Mouse (Mus musculus): Measurements from ENCODE around the gene Gm11555. TPM values are rescaled to one million over a fixed set of nuclear protein-coding genes. Genes with fewer than 3 reads are reported as not detected.
"Not testable (repeated sequence)": the region's sequence is repeated elsewhere in the genome, so short reads cannot be mapped to it uniquely, and the experiment has no call there.

Gm11555 gene
- not detected in 2 replicates for total RNA-seq (2012; rRNA removed)

DNA sequence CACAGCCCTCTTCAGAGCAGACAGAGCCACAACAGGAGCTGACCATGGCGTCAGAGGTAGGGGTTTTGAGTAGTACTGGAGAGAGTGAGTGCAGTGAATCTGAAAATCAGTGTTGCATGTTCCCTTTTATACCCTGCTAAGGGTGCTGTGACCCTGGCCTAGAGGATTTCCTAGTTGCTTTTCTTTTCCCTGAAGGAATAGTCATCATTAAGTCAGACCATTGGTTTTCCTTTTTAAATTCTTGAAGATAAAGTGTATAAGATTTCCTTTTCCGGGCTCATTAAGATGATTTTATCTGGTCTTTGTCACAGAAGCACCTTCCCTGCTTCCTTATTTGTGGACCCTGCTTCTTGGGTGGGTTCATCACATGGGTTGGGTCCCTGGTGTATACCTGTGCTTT is at the start of gene Gm11555:
Gene Gm11555 (minus strand): TSS at position 101 of the 400 bp plus-strand sequence.
- H3K9me3 ChIP-seq (ENCODE audit: control insufficient read depth, insufficient read depth, low read depth, low read length) = no peaks in the 10 kb centered on the region
- in situ Hi-C loops (cut with MboI; ENCODE audit: low sequenced_read_pairs in 2 of 2, unreplicated experiment in 2 of 2) = no loop called here
- H3K4me3 ChIP-seq (ENCODE audit: insufficient read depth in 1 of 2, low read depth in 1 of 2, low read length in 2 of 2, poor library complexity in 1 of 2, severe bottlenecking in 1 of 2) = no peak within 1 kb of the TSS
- H3K36me3 ChIP-seq (ENCODE audit: control insufficient read depth, insufficient read depth, low read length, poor library complexity, severe bottlenecking) = no peaks in the 10 kb centered on the region
- no peak within 1 kb of the TSS for H3K9ac ChIP-seq (ENCODE audit: insufficient read depth, low read depth, low read length, poor library complexity, severe bottlenecking)
- no peak within 1 kb of the TSS for H3K27ac ChIP-seq (ENCODE audit: insufficient read depth, low read depth, low read length, poor library complexity, severe bottlenecking)
- DNase-seq (ENCODE audit: low read depth, low spot score) = no peak
- H3K4me1 ChIP-seq (ENCODE audit: control insufficient read depth in 2 of 2, insufficient read depth in 2 of 2, low read length in 2 of 2, poor library complexity in 1 of 2) = no peaks in the 10 kb centered on the region
- no peak for TF ChIP-seq HCFC1 (IDR thresholded peaks at IDR 0.05; ENCODE audit: borderline replicate concordance, insufficient read depth, low read length)
- TF ChIP-seq ZC3H11A (IDR thresholded peaks at IDR 0.05; ENCODE audit: borderline replicate concordance, low read depth, low read length) = no peak
- no peak for TF ChIP-seq MAFK (IDR thresholded peaks at IDR 0.05; ENCODE audit: insufficient read depth, low read depth, low read length)
- TF ChIP-seq CHD2 (IDR thresholded peaks at IDR 0.05; ENCODE audit: low read depth, low read length) = no peak
- no peak for TF ChIP-seq ZNF384 (IDR thresholded peaks at IDR 0.05; ENCODE audit: low read depth, low read length)

DNA sequence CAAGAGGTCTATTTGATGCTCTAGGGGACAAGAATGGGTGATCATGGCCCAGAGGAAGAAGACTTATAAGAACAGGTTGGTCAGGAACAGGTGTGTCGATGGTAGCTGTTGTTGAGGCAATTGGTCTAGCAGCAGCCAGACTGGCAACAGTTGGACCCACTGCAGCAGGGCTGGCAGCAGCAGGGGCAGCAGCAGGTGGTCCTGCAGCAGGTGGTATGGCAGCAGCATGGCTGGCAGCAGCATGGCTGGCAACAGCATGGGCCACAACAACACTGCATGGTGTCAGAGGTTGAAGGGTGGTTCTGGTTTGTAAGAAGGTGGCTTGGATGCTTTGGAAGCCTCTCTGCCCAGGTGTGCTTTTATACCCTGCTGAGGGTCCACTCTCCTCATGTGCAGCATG is 40.4 kb upstream of the Gm11555 start, which contains the start of gene Gm14190:
Gene Gm14190 (minus strand): TSS at position 278 of the 400 bp plus-strand sequence.
- no peaks in the 10 kb centered on the region for H3K4me1 ChIP-seq (ENCODE audit: control insufficient read depth in 2 of 2, insufficient read depth in 2 of 2, low read length in 2 of 2, poor library complexity in 1 of 2)
- H3K27ac ChIP-seq (ENCODE audit: insufficient read depth, low read depth, low read length, poor library complexity, severe bottlenecking) = no peak within 1 kb of the TSS
- no peaks in the 10 kb centered on the region for H3K9me3 ChIP-seq (ENCODE audit: control insufficient read depth, insufficient read depth, low read depth, low read length)
- no peak within 1 kb of the TSS for H3K9ac ChIP-seq (ENCODE audit: insufficient read depth, low read depth, low read length, poor library complexity, severe bottlenecking)
- no peak within 1 kb of the TSS for H3K4me3 ChIP-seq (ENCODE audit: insufficient read depth in 1 of 2, low read depth in 1 of 2, low read length in 2 of 2, poor library complexity in 1 of 2, severe bottlenecking in 1 of 2)
- TF ChIP-seq ZC3H11A (IDR thresholded peaks at IDR 0.05; ENCODE audit: borderline replicate concordance, low read depth, low read length) = no peak
- in situ Hi-C loops (cut with MboI; ENCODE audit: low sequenced_read_pairs in 2 of 2, unreplicated experiment in 2 of 2) = no loop called here
- H3K36me3 ChIP-seq (ENCODE audit: control insufficient read depth, insufficient read depth, low read length, poor library complexity, severe bottlenecking) = no peaks in the 10 kb centered on the region
- DNase-seq (ENCODE audit: low read depth, low spot score) = no peak

DNA sequence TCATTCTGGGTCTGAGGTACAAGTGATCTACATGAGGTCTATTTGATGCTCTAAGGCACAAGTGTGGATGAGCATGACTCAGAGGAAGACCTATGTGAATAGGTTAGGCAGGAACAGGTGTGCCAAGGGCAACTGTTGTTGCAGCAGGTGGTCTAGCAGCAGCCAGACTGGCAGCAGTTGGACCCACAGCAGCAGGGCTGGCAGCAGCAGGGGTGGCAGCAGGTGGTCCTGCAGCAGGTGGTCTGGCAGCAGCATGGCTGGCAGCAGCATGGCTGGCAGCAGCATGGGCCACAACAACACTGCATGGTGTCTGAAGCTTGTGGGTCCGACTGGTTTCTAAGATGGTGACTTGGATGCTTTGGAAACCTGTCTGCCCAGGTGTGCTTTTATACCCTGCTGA is 35.2 kb upstream of the Gm11555 start:
- H3K4me3 ChIP-seq (ENCODE audit: insufficient read depth in 1 of 2, low read depth in 1 of 2, low read length in 2 of 2, poor library complexity in 1 of 2, severe bottlenecking in 1 of 2); DNase-seq (ENCODE audit: low read depth, low spot score); H3K9ac ChIP-seq (ENCODE audit: insufficient read depth, low read depth, low read length, poor library complexity, severe bottlenecking); H3K4me1 ChIP-seq (ENCODE audit: control insufficient read depth in 2 of 2, insufficient read depth in 2 of 2, low read length in 2 of 2, poor library complexity in 1 of 2); H3K9me3 ChIP-seq (ENCODE audit: control insufficient read depth, insufficient read depth, low read depth, low read length); H3K36me3 ChIP-seq (ENCODE audit: control insufficient read depth, insufficient read depth, low read length, poor library complexity, severe bottlenecking); H3K27ac ChIP-seq (ENCODE audit: insufficient read depth, low read depth, low read length, poor library complexity, severe bottlenecking); in situ Hi-C loops (cut with MboI; ENCODE audit: low sequenced_read_pairs in 2 of 2, unreplicated experiment in 2 of 2): not testable (repeated sequence)

DNA sequence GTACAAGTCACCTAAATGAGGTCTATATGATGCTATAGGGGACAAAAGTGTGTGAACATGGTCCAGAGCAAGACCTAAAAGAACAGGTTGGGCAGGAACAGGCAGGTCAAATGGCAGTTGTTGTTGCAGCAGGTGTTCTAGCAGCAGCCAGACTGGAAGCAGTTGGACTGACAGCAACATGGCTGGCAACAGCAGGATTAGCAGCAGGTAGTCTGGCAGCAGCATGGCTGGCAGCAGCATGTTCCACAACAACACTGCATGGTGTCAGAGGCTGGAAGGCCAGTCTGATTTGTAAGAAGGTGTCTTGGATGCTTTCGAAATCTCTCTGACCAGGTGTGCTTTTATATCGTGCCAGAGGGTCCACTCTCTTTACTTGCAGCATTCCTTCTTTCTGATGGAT is 33.4 kb upstream of the Gm11555 start:
- H3K4me1 ChIP-seq (ENCODE audit: control insufficient read depth in 2 of 2, insufficient read depth in 2 of 2, low read length in 2 of 2, poor library complexity in 1 of 2) = no peaks in the 10 kb centered on the region
- H3K36me3 ChIP-seq (ENCODE audit: control insufficient read depth, insufficient read depth, low read length, poor library complexity, severe bottlenecking) = no peaks in the 10 kb centered on the region
- no peaks in the 10 kb centered on the region for H3K9me3 ChIP-seq (ENCODE audit: control insufficient read depth, insufficient read depth, low read depth, low read length)
- in situ Hi-C loops (cut with MboI; ENCODE audit: low sequenced_read_pairs in 2 of 2, unreplicated experiment in 2 of 2) = no loop called here
- DNase-seq (ENCODE audit: low read depth, low spot score) = no peak
- TF ChIP-seq MAFK (IDR thresholded peaks at IDR 0.05; ENCODE audit: insufficient read depth, low read depth, low read length) (no peak), ZNF384 (IDR thresholded peaks at IDR 0.05; ENCODE audit: low read depth, low read length) (no peak), ZC3H11A (IDR thresholded peaks at IDR 0.05; ENCODE audit: borderline replicate concordance, low read depth, low read length) (no peak), CHD2 (IDR thresholded peaks at IDR 0.05; ENCODE audit: low read depth, low read length) (no peak), HCFC1 (IDR thresholded peaks at IDR 0.05; ENCODE audit: borderline replicate concordance, insufficient read depth, low read length) (no peak)
- no peak overlapping the region for H3K4me3 ChIP-seq (ENCODE audit: insufficient read depth in 1 of 2, low read depth in 1 of 2, low read length in 2 of 2, poor library complexity in 1 of 2, severe bottlenecking in 1 of 2)
- H3K27ac ChIP-seq (ENCODE audit: insufficient read depth, low read depth, low read length, poor library complexity, severe bottlenecking) = no peak overlapping the region
- no peak overlapping the region for H3K9ac ChIP-seq (ENCODE audit: insufficient read depth, low read depth, low read length, poor library complexity, severe bottlenecking)

GRCm38 (mm10) chr11:99665860-99666259 is 15.8 kb upstream of the Gm11555 start, which contains the start of gene Krtap4-6:
Krtap4-6 (minus strand) TSS chr11:99665960.
- Histone ChIP-seq H3K27ac (ENCODE audit: insufficient read depth, low read depth, low read length, poor library complexity, severe bottlenecking) (no peak within 1 kb of the TSS), H3K36me3 (ENCODE audit: control insufficient read depth, insufficient read depth, low read length, poor library complexity, severe bottlenecking) (no peaks in the 10 kb centered on the region), H3K4me3 (ENCODE audit: insufficient read depth in 1 of 2, low read depth in 1 of 2, low read length in 2 of 2, poor library complexity in 1 of 2, severe bottlenecking in 1 of 2) (no peak within 1 kb of the TSS), H3K9ac (ENCODE audit: insufficient read depth, low read depth, low read length, poor library complexity, severe bottlenecking) (no peak within 1 kb of the TSS), H3K4me1 (ENCODE audit: control insufficient read depth in 2 of 2, insufficient read depth in 2 of 2, low read length in 2 of 2, poor library complexity in 1 of 2) (no peaks in the 10 kb centered on the region), H3K9me3 (ENCODE audit: control insufficient read depth, insufficient read depth, low read depth, low read length) (no peaks in the 10 kb centered on the region)
- DNase-seq (ENCODE audit: low read depth, low spot score) = no peak
- no peak for TF ChIP-seq HCFC1 (IDR thresholded peaks at IDR 0.05; ENCODE audit: borderline replicate concordance, insufficient read depth, low read length)
- TF ChIP-seq ZNF384 (IDR thresholded peaks at IDR 0.05; ENCODE audit: low read depth, low read length) = no peak
- no peak for TF ChIP-seq ZC3H11A (IDR thresholded peaks at IDR 0.05; ENCODE audit: borderline replicate concordance, low read depth, low read length)
- TF ChIP-seq MAFK (IDR thresholded peaks at IDR 0.05; ENCODE audit: insufficient read depth, low read depth, low read length) = no peak
- TF ChIP-seq CHD2 (IDR thresholded peaks at IDR 0.05; ENCODE audit: low read depth, low read length) = no peak
- in situ Hi-C loops (cut with MboI; ENCODE audit: low sequenced_read_pairs in 2 of 2, unreplicated experiment in 2 of 2) = no loop called here

Measured in ES-E14 (cell line).